ENCODE assay signal across 20 mouse cellular contexts in genomic region chr1:91990852-91991251, GRCm38 (mm10).
A peak's percentile ranks its signal among the peaks of the same experiment; 100 is the strongest.
DNase-seq lines count a peak whose midpoint lies in the region; ATAC-seq and TF ChIP-seq lines count a peak whose summit lies in the region.
"Had no signal": no experiment of that assay in that cellular context is flagged by ENCODE, and none has a peak within 500 bp of the region (broad histone marks: within the 10 kb centered on the region; RNA-seq: fewer than 3 reads in every experiment).

No protein-coding gene starts in this region.

- H3K4me3 ChIP-seq in gastrocnemius, adult 2 months = no peak overlapping the region
- H3K4me3 ChIP-seq in left cerebral cortex, adult 2 months = no peak overlapping the region
- no peak overlapping the region for H3K4me3 ChIP-seq in CH12.LX (replicated peaks in 1 of 3; ENCODE audit: low read depth in 2 of 3, low read length in 2 of 3, poor library complexity in 1 of 3)
- H3K4me3 ChIP-seq in kidney, postnatal 0 days (replicated peaks; ENCODE audit: low read depth, low read length) = no peak overlapping the region
- H3K4me3 ChIP-seq in limb, embryonic 10.5 days = no peak overlapping the region
- H3K4me3 ChIP-seq: hindbrain, embryonic 12.5 days; intestine, embryonic 15.5 days; liver, embryonic 13.5 days; midbrain, embryonic 12.5 days had no signal

- H3K4me1 ChIP-seq in CH12.LX (ENCODE audit: control insufficient read depth in 1 of 2, insufficient read depth in 2 of 2) = peaks cover 0 to 31% of the 10 kb centered on the region in 2 experiments; a peak in 2 of 4 replicates
- no peaks in the 10 kb centered on the region for H3K4me1 ChIP-seq in kidney, postnatal 0 days (replicated peaks; ENCODE audit: insufficient read depth, low read length)
- H3K4me1 ChIP-seq in limb, embryonic 10.5 days = no peaks in the 10 kb centered on the region
- H3K4me1 ChIP-seq: intestine, embryonic 15.5 days; liver, embryonic 13.5 days had no signal

- no peak for DNase-seq in gastrocnemius, adult 2 months
- DNase-seq in gastrocnemius, postnatal 36 days = no peak
- DNase-seq in left cerebral cortex, adult 2 months (ENCODE audit: extremely low spot score in 1 of 2, low spot score in 2 of 2) = no peak
- DNase-seq in left cerebral cortex, postnatal 14 days (ENCODE audit: low spot score in 2 of 2) = no peak
- no peak for DNase-seq in CH12.LX (ENCODE audit: extremely low read depth)
- peak; percentile 10 for DNase-seq in kidney, postnatal 0 days (ENCODE audit: low spot score)
- no peak for DNase-seq in limb, embryonic 10.5 days (ENCODE audit: low spot score)
- no peak for DNase-seq in testis, postnatal 10 days (ENCODE audit: low spot score)
- DNase-seq: adrenal gland, postnatal 25 days; cerebellum, adult 9-11 months; gastrocnemius, postnatal 10 days; heart, postnatal 10 days; layer of hippocampus, postnatal 36 days; left cerebral cortex, postnatal 4 days; liver, embryonic 13.5 days; thymus, adult 18-20 months had no signal

- dilution Hi-C loops in CH12.LX (cut with MboI; ENCODE audit: extremely low pct_ligation_motif_present, extremely low pct_unique_long_range_greater_than_20kb, low sequenced_read_pairs) = no loop called here

- 61% methylated on average over 5 of the region's 5 CpGs for WGBS in kidney, postnatal 0 days
- WGBS in limb, embryonic 10.5 days = 88% methylated on average over 5 of the region's 5 CpGs

- no peak for ATAC-seq in kidney, postnatal 0 days (replicated peaks; ENCODE audit: low FRiP score, low read depth)
- ATAC-seq: intestine, embryonic 15.5 days had no signal

- in situ Hi-C loops in CH12.LX (cut with MboI; ENCODE audit: low pct_ligation_motif_present, low pct_unique_long_range_greater_than_20kb, low sequenced_read_pairs) = no loop called here

- peaks cover 19 to 71% of the 10 kb centered on the region in 2 experiments for H3K36me3 ChIP-seq in CH12.LX (replicated peaks in 1 of 2; ENCODE audit: control insufficient read depth in 1 of 2, insufficient read depth in 1 of 2, low read length in 1 of 2)
- H3K36me3 ChIP-seq in kidney, postnatal 0 days (ENCODE audit: insufficient read depth, low read length) = peaks cover 18% of the 10 kb centered on the region
- H3K36me3 ChIP-seq in limb, embryonic 10.5 days = peaks cover 87% of the 10 kb centered on the region

- no peak overlapping the region for H3K9ac ChIP-seq in CH12.LX (ENCODE audit: insufficient read depth, low read depth)
- no peak overlapping the region for H3K9ac ChIP-seq in kidney, postnatal 0 days (ENCODE audit: low read depth, low read length)
- H3K9ac ChIP-seq: hindbrain, embryonic 12.5 days; intestine, embryonic 15.5 days; liver, embryonic 13.5 days; midbrain, embryonic 12.5 days had no signal

- H3K9me3 ChIP-seq in CH12.LX (replicated peaks; ENCODE audit: low read length) = no peaks in the 10 kb centered on the region
- H3K9me3 ChIP-seq in kidney, postnatal 0 days (replicated peaks; ENCODE audit: low read length) = no peaks in the 10 kb centered on the region
- no peaks in the 10 kb centered on the region for H3K9me3 ChIP-seq in limb, embryonic 10.5 days (replicated peaks)
- H3K9me3 ChIP-seq: hindbrain, embryonic 12.5 days; intestine, embryonic 15.5 days; liver, embryonic 13.5 days; midbrain, embryonic 12.5 days had no signal

- peak; percentile 22; the same call in 1 of the 2 replicates for TF ChIP-seq CTCF in gastrocnemius, adult 2 months (IDR thresholded peaks at IDR 0.05)
- peak; percentile 3 for TF ChIP-seq CTCF in left cerebral cortex, adult 2 months (IDR thresholded peaks at IDR 0.05)
- 0 out of 4 replicates have a peak, but pooled peaks of 1 of the 2 experiments have one; percentile 10 for TF ChIP-seq CTCF in CH12.LX (conservative IDR thresholded peaks at IDR 0.05 in 1 of 2, IDR thresholded peaks at IDR 0.05 in 1 of 2; ENCODE audit: low read depth in 2 of 2, low read length in 2 of 2)
- peak; percentile 66 for TF ChIP-seq CTCF in kidney, postnatal 0 days (IDR thresholded peaks at IDR 0.05; ENCODE audit: low read depth)

- H3K27ac ChIP-seq in gastrocnemius, adult 2 months = no peak overlapping the region
- H3K27ac ChIP-seq in left cerebral cortex, adult 2 months = no peak overlapping the region
- no peak overlapping the region for H3K27ac ChIP-seq in CH12.LX (ENCODE audit: insufficient read depth, low read depth)
- H3K27ac ChIP-seq in kidney, postnatal 0 days = no peak overlapping the region
- no peak overlapping the region for H3K27ac ChIP-seq in limb, embryonic 10.5 days
- H3K27ac ChIP-seq: hindbrain, embryonic 12.5 days; intestine, embryonic 15.5 days; liver, embryonic 13.5 days; macrophage; midbrain, embryonic 12.5 days had no signal

- TF ChIP-seq EP300 in CH12.LX (IDR thresholded peaks at IDR 0.05; ENCODE audit: low read length) = no peak

- no peak overlapping the region for H3K4me2 ChIP-seq in CH12.LX (ENCODE audit: insufficient read depth, low read depth, poor library complexity, severe bottlenecking)
- H3K4me2 ChIP-seq in kidney, postnatal 0 days (ENCODE audit: low read length) = no peak overlapping the region
- H3K4me2 ChIP-seq: hindbrain, embryonic 12.5 days; intestine, embryonic 15.5 days; liver, embryonic 13.5 days; midbrain, embryonic 12.5 days had no signal

- intact Hi-C loops in gastrocnemius, adult 2 months (cut with DNase I) = no loop called here
- intact Hi-C loops in gastrocnemius, postnatal 36 days (cut with DNase I) = no loop called here
- intact Hi-C loops in left cerebral cortex, adult 2 months (cut with DNase I) = no loop called here
- intact Hi-C loops in left cerebral cortex, postnatal 14 days (cut with DNase I) = no loop called here

- no peak for TF ChIP-seq POLR2A in CH12.LX (IDR thresholded peaks at IDR 0.05; ENCODE audit: low read depth, low read length)

- no peaks in the 10 kb centered on the region for H3K79me2 ChIP-seq in CH12.LX (replicated peaks; ENCODE audit: control insufficient read depth, extremely low read depth, insufficient read depth, poor library complexity, severe bottlenecking)

- no peak for TF ChIP-seq RAD21 in CH12.LX (IDR thresholded peaks at IDR 0.05; ENCODE audit: low read depth, low read length)

- H3K27me3 ChIP-seq in CH12.LX (replicated peaks) = no peaks in the 10 kb centered on the region
- H3K27me3 ChIP-seq in kidney, postnatal 0 days (ENCODE audit: insufficient read depth, low read length) = no peaks in the 10 kb centered on the region
- no peaks in the 10 kb centered on the region for H3K27me3 ChIP-seq in limb, embryonic 10.5 days (ENCODE audit: low read depth, poor library complexity, severe bottlenecking)
- H3K27me3 ChIP-seq: hindbrain, embryonic 12.5 days; intestine, embryonic 15.5 days; liver, embryonic 13.5 days; midbrain, embryonic 12.5 days had no signal

TF ChIP-seq in CH12.LX, 34 proteins besides CTCF, POLR2A, EP300 and RAD21:
- TF ChIP-seq ZKSCAN1 (IDR thresholded peaks at IDR 0.05; ENCODE audit: borderline replicate concordance, low read depth, low read length) (no peak), RCOR1 (conservative IDR thresholded peaks at IDR 0.05; ENCODE audit: low read depth, low read length) (no peak), SMC3 (IDR thresholded peaks at IDR 0.05; ENCODE audit: low read depth, low read length) (peak; percentile 5; the same call in 1 of the 2 replicates)
